Mouse (Mus musculus) CH12.LX (cell line): Measurements from ENCODE around the gene Podnl1. TPM values are rescaled to one million over a fixed set of nuclear protein-coding genes. Genes with fewer than 3 reads are reported as not detected.

Experiments
- DNase-seq: peaks from one replicate; pipeline ENCODE4 v3.0.0-alpha.2; 2013; ENCODE audit errors: extremely low read depth
- H3K27ac ChIP-seq: 2 replicates; pipeline ENCODE4 v1.5.1; 2012; ENCODE audit warnings: low read depth, mild to moderate bottlenecking, control low read depth, moderate library complexity; ENCODE audit not compliant: insufficient read depth
- H3K27me3 ChIP-seq: replicated peaks from 2 replicates; pipeline ENCODE3; 2012; ENCODE audit warnings: inconsistent platforms
- H3K36me3 ChIP-seq, 2 experiments: replicated peaks in 1 of 2; 2 replicates each; pipeline versions ENCODE3 to v1.6.1; 2012; ENCODE audit warnings: inconsistent platforms in 1 of 2, low read length in 1 of 2, mild to moderate bottlenecking in 1 of 2, mixed read lengths in 1 of 2, moderate library complexity in 1 of 2; ENCODE audit not compliant: control insufficient read depth in 1 of 2, insufficient read depth in 1 of 2
- H3K4me1 ChIP-seq, 2 experiments: 2 replicates each; pipeline ENCODE4 v1.6.1; 2012; ENCODE audit warnings: inconsistent platforms in 1 of 2, moderate library complexity in 1 of 2; ENCODE audit not compliant: insufficient read depth in 2 of 2, control insufficient read depth in 1 of 2
- H3K4me2 ChIP-seq: 2 replicates; pipeline ENCODE4 v1.6.1; 2012; ENCODE audit warnings: low read depth, mild to moderate bottlenecking, control low read depth; ENCODE audit not compliant: poor library complexity, insufficient read depth, severe bottlenecking
- H3K4me3 ChIP-seq, 3 experiments: fragments of 150-350 bp in 1 of 3; sonication (generic) in 1 of 3; replicated peaks in 1 of 3; 2 replicates each; pipeline versions ENCODE3 to v1.5.1; 2011 to 2012; ENCODE audit warnings: low read depth in 2 of 3, low read length in 2 of 3, mild to moderate bottlenecking in 2 of 3, moderate library complexity in 2 of 3, control low read depth in 1 of 3, improper control_type of control experiment in 1 of 3, inconsistent platforms in 1 of 3, mixed read lengths in 1 of 3; ENCODE audit not compliant: poor library complexity in 1 of 3
- H3K79me2 ChIP-seq: replicated peaks from 2 replicates; pipeline ENCODE4 v1.6.1; 2012; ENCODE audit warnings: mild to moderate bottlenecking, moderate library complexity; ENCODE audit not compliant: control insufficient read depth, poor library complexity, insufficient read depth, severe bottlenecking; ENCODE audit errors: extremely low read depth
- H3K9ac ChIP-seq: 2 replicates; pipeline ENCODE4 v1.6.1; 2012; ENCODE audit warnings: low read depth, mild to moderate bottlenecking, control low read depth, moderate library complexity; ENCODE audit not compliant: insufficient read depth
- H3K9me3 ChIP-seq: replicated peaks from 2 replicates; pipeline ENCODE3; 2012; ENCODE audit warnings: low read length, inconsistent platforms, mixed read lengths
- CTCF ChIP-seq, 2 experiments: IDR thresholded peaks in 1 of 2; conservative IDR thresholded peaks in 1 of 2; 2 replicates each; pipeline ENCODE4 v1.5.1; 2011 to 2012; ENCODE audit warnings: low read depth in 2 of 2, low read length in 2 of 2, improper control_type of control experiment in 1 of 2, inconsistent platforms in 1 of 2, mild to moderate bottlenecking in 1 of 2, moderate library complexity in 1 of 2
- E2F4 ChIP-seq: IDR thresholded peaks from 2 replicates; pipeline ENCODE4 v1.6.1; 2011; ENCODE audit warnings: low read depth, low read length, improper control_type of control experiment; ENCODE audit not compliant: insufficient replicate concordance
- ELF1 ChIP-seq: IDR thresholded peaks from 2 replicates; pipeline ENCODE4 v1.6.1; 2014; ENCODE audit warnings: low read depth, mild to moderate bottlenecking, inconsistent platforms, low read length, improper control_type of control experiment
- EP300 ChIP-seq: IDR thresholded peaks from 2 replicates; pipeline ENCODE4 v1.6.1; 2011; ENCODE audit warnings: low read length, improper control_type of control experiment
- ETS1 ChIP-seq: conservative IDR thresholded peaks from 2 replicates; pipeline ENCODE4 v1.6.1; 2012; ENCODE audit warnings: low read depth, mild to moderate bottlenecking, inconsistent platforms, low read length, improper control_type of control experiment, moderate library complexity
- HCFC1 ChIP-seq: IDR thresholded peaks from 2 replicates; pipeline ENCODE4 v1.6.1; 2012; ENCODE audit warnings: low read depth, mild to moderate bottlenecking, inconsistent platforms, low read length, improper control_type of control experiment
- IRF4 ChIP-seq: IDR thresholded peaks from 2 replicates; pipeline ENCODE4 v1.6.1; 2014; ENCODE audit warnings: low read depth, mild to moderate bottlenecking, inconsistent platforms, low read length, improper control_type of control experiment
- JUN ChIP-seq: IDR thresholded peaks from 2 replicates; pipeline ENCODE4 v1.6.1; 2011; ENCODE audit warnings: low read depth, mild to moderate bottlenecking, low read length, improper control_type of control experiment, moderate library complexity; ENCODE audit not compliant: insufficient read depth
- MEF2A ChIP-seq: IDR thresholded peaks from 2 replicates; pipeline ENCODE4 v1.6.1; 2014; ENCODE audit warnings: low read depth, mild to moderate bottlenecking, inconsistent platforms, low read length, improper control_type of control experiment, borderline replicate concordance
- MXI1 ChIP-seq: IDR thresholded peaks from 2 replicates; pipeline ENCODE4 v1.6.1; 2011; ENCODE audit warnings: mild to moderate bottlenecking, low read depth, low read length, improper control_type of control experiment
- NELFE ChIP-seq: IDR thresholded peaks from 2 replicates; pipeline ENCODE4 v1.6.1; 2011; ENCODE audit warnings: low read depth, low read length, improper control_type of control experiment
- POLR2A ChIP-seq: IDR thresholded peaks from 2 replicates; pipeline ENCODE4 v1.6.1; 2011; ENCODE audit warnings: low read depth, mild to moderate bottlenecking, improper control_type of control experiment, low read length
- POLR2AphosphoS2 ChIP-seq: IDR thresholded peaks from 2 replicates; pipeline ENCODE4 v1.6.1; 2011; ENCODE audit warnings: low read depth, low read length, improper control_type of control experiment
- RAD21 ChIP-seq: IDR thresholded peaks from 2 replicates; pipeline ENCODE4 v1.6.1; 2011; ENCODE audit warnings: low read depth, mild to moderate bottlenecking, low read length, improper control_type of control experiment, moderate library complexity
- SIN3A ChIP-seq: IDR thresholded peaks from 2 replicates; pipeline ENCODE4 v1.6.1; 2012; ENCODE audit warnings: low read length, improper control_type of control experiment, inconsistent platforms
- TBP ChIP-seq: conservative IDR thresholded peaks from 2 replicates; pipeline ENCODE4 v1.6.1; 2011; ENCODE audit warnings: low read depth, low read length, improper control_type of control experiment
- TCF12 ChIP-seq: IDR thresholded peaks from 2 replicates; pipeline ENCODE4 v1.6.1; 2014; ENCODE audit warnings: low read depth, mild to moderate bottlenecking, inconsistent platforms, low read length, improper control_type of control experiment
- USF1 ChIP-seq: IDR thresholded peaks from 2 replicates; pipeline ENCODE4 v1.6.1; 2014; ENCODE audit warnings: low read depth, mild to moderate bottlenecking, inconsistent platforms, low read length, improper control_type of control experiment
- ZKSCAN1 ChIP-seq: IDR thresholded peaks from 2 replicates; pipeline ENCODE4 v1.6.1; 2012; ENCODE audit warnings: low read depth, inconsistent platforms, low read length, improper control_type of control experiment, borderline replicate concordance
- ZMIZ1 ChIP-seq: IDR thresholded peaks from 2 replicates; pipeline ENCODE4 v1.6.1; 2012; ENCODE audit warnings: low read depth, mild to moderate bottlenecking, inconsistent platforms, low read length, improper control_type of control experiment
- ZNF384 ChIP-seq: IDR thresholded peaks from 2 replicates; pipeline ENCODE4 v1.6.1; 2012; ENCODE audit warnings: low read depth, low read length, improper control_type of control experiment, inconsistent platforms
- dilution Hi-C: fragments of 300-500 bp; cut with MboI; formaldehyde crosslinking; loops from 2 replicates; pipeline ENCODE4 v1.14.3; 2020; ENCODE audit warnings: low sequenced_read_pairs; ENCODE audit not compliant: extremely low pct_unique_long_range_greater_than_20kb, extremely low pct_ligation_motif_present
- in situ Hi-C: fragments of 300-500 bp; cut with MboI; formaldehyde crosslinking; loops from 3 replicates; pipeline ENCODE4 v1.14.3; 2019; ENCODE audit warnings: low sequenced_read_pairs, low pct_ligation_motif_present, low pct_unique_long_range_greater_than_20kb, mixed read lengths
- polyA plus RNA-seq: library from polyadenylated mRNA; unstranded; fragments of >175 nt; gene quantifications from 2 replicates; pipeline ENCODE4 v1.2.1, GENCODE M21; 2012; ENCODE audit warnings: low read depth; ENCODE audit not compliant: insufficient read length
- total RNA-seq, 2 experiments: library from RNA; depleted of rRNA; stranded (reverse); fragments of 300-350 nt in 1 of 2; fragments of >200 nt in 1 of 2; gene quantifications; 2 replicates each; pipeline ENCODE4 v1.2.3; 2012 to 2014

Podnl1 gene
- total and polyA plus RNA-seq, 3 experiments = 0.98 to 2.8 (median 2.0) TPM

DNA sequence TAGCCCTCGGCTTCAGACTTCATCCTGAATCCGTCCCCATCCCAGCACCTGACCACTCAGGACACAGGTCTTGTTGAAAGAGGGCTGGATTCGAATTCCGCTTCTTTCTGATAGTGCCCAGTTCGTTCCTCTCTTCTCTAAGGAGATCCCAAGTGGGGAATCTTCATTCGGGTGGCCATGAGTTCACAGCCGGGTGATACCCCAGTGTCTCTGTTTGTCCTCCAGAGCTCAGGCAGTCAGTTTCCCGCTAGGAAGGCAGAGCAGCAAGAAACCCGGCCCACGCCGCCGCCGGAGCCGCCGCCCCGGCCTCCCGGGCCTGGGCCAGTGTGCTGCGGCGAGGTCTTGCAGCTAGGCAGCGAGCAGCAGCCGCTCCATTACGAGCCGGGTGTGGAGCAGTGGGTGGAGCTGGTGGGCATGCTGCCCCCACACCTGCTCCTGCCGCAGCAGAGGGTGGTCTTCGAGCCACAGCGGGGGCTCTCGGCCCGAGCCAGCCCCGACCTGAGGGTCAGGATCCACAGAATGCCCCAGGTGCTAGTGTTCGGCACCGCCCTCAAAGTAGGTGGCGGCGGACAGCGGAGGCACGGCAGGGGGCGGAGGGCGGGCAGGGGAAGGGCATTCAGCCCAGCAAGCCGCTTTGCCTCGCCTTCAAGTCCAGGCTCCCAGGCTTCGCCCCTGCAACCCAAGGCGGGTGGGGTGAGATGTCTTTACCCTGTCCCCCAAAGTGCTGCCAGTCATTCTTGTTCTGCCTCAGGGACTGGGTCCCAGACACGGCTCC lies 41.3 kb upstream of the Podnl1 start:
- no peaks in the 10 kb centered on the region for H3K4me1 ChIP-seq
- H3K79me2 ChIP-seq = no peaks in the 10 kb centered on the region
- H3K9me3 ChIP-seq = no peaks in the 10 kb centered on the region
- no peak overlapping the region for H3K27ac ChIP-seq
- H3K4me2 ChIP-seq = no peak overlapping the region
- no peak for TF ChIP-seq ETS1
- TF ChIP-seq ELF1 = no peak
- no peak for TF ChIP-seq ZKSCAN1
- no peak for TF ChIP-seq RAD21
- DNase-seq = no peak
- in situ Hi-C loops = no loop called here
- dilution Hi-C loops = no loop called here
- no peak overlapping the region for H3K9ac ChIP-seq
- H3K27me3 ChIP-seq = no peaks in the 10 kb centered on the region
- H3K4me3 ChIP-seq = no peak overlapping the region
- peaks cover 78 to 97% of the 10 kb centered on the region in 2 experiments for H3K36me3 ChIP-seq

DNA sequence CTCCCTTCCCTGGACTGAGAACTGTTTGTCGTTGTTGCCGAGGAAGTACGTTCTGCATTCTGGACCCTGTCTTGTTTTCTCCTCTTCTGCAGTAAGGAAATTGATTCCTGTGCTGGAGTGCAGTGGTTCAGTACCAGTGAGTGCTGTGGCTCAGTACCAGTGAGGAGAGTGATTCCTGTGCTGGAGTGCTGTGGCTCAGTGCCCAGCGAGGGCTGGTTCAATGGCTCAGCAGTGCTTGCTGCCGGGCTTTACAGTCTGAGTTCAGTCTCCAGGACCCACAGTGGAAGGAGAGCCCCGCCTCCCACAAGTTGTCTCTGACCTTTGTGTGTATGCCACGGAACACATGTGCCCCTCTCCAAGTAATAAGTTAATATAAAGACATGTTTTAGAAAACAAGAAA lies 38.6 kb upstream of the Podnl1 start:
- in situ Hi-C loops (no loop called here), dilution Hi-C loops (no loop called here)
- no peak overlapping the region for H3K4me2 ChIP-seq
- H3K36me3 ChIP-seq = peaks cover 75 to 97% of the 10 kb centered on the region in 2 experiments
- TF ChIP-seq POLR2AphosphoS2 (no peak), NELFE (no peak), TCF12 (no peak), EP300 (no peak), HCFC1 (no peak), ZMIZ1 (no peak), CTCF (conservative IDR thresholded peaks at IDR 0.05 in 1 of 2, IDR thresholded peaks at IDR 0.05 in 1 of 2; ENCODE audit: low read depth in 2 of 2, low read length in 2 of 2) (no peak), ZNF384 (no peak), POLR2A (no peak), SIN3A (no peak)
- H3K4me3 ChIP-seq = no peak overlapping the region
- H3K9me3 ChIP-seq = no peaks in the 10 kb centered on the region
- H3K27me3 ChIP-seq = no peaks in the 10 kb centered on the region
- H3K27ac ChIP-seq = no peak overlapping the region
- DNase-seq = no peak
- no peaks in the 10 kb centered on the region for H3K4me1 ChIP-seq
- H3K79me2 ChIP-seq = no peaks in the 10 kb centered on the region
- no peak overlapping the region for H3K9ac ChIP-seq

DNA sequence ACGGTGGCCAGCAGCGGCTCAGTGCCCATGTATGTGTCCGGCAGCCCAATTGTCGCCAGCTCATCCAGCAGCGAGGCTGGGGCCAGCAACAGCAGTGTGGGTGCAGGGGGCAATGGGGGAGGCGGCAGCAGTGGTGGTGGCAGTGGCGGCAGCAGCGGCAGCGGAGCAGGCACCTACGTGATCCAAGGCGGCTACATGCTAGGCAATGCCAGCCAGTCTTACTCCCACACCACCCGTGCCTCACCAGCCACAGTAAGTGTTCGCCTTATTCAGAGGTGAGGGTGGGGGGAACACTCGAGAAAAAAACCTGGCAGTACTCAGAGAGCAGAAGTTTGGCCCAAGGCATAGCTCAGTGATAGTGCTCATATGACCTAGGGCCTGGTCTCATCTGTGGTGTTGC lies 38.0 kb upstream of the Podnl1 start:
- Histone ChIP-seq H3K4me1 (no peaks in the 10 kb centered on the region), H3K27me3 (no peaks in the 10 kb centered on the region), H3K4me3 (no peak overlapping the region), H3K9me3 (no peaks in the 10 kb centered on the region), H3K4me2 (no peak overlapping the region), H3K36me3 (peaks cover 75 to 97% of the 10 kb centered on the region in 2 experiments)
- in situ Hi-C loops (no loop called here), dilution Hi-C loops (no loop called here)
- no peak for DNase-seq
- TF ChIP-seq JUN (no peak), USF1 (no peak), IRF4 (no peak), E2F4 (no peak), POLR2A (no peak), NELFE (no peak), RAD21 (no peak), TCF12 (no peak), MEF2A (no peak), MXI1 (no peak), TBP (no peak)
- TF ChIP-seq, all 38 proteins: peak for 0
- H3K27ac ChIP-seq = no peak overlapping the region
- no peaks in the 10 kb centered on the region for H3K79me2 ChIP-seq
- H3K9ac ChIP-seq = no peak overlapping the region
